Mouse (Mus musculus): Measurements from ENCODE around the gene Gm43064.

DNA sequence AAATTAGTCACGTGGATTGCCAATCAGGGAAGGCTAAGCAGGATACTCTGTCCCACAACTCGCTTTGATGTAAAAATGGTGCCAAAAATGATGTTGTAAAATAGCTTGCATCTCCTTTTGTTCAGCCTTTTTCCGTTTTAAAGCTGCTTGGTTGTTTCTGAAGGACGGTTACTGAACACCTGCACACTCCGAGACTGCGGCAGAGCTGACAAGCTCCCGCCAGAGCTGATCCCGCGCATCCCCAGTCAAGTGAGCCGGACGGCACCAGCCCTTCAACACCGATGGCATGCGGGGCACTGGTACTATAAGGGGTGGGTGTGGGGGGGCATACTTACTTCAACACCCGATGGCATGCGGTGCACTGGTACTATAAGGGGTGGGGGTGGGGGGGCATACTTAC, 35.4 kb upstream of the Gm43064 start:
- no peak for TF ChIP-seq CTCF (IDR thresholded peaks at IDR 0.05; ENCODE audit: low read depth)
- TF ChIP-seq EP300 (optimal IDR thresholded peaks at IDR 0.05) = no peak

Data from stomach, postnatal 0 days (tissue).